Mouse (Mus musculus) stomach, embryonic 16.5 days (tissue): Measurements from ENCODE around the gene Zfp91. TPM values are rescaled to one million over a fixed set of nuclear protein-coding genes. Genes with fewer than 3 reads are reported as not detected.

Source experiments
- ATAC-seq: fragments of 200-750 bp; cut with Nextera tagmentation; 2 replicates; pipeline ENCODE4 v1.8.0; 2017; ENCODE audit warnings: moderate number of reproducible peaks, moderate TSS enrichment; ENCODE audit not compliant: insufficient read depth, low FRiP score
- H3K27ac ChIP-seq: fragments of 300-500 bp; sonication (generic); 2 replicates; pipeline ENCODE4 v1.5.1; 2014; ENCODE audit warnings: low read length
- H3K27me3 ChIP-seq: fragments of 300-500 bp; sonication (generic); 2 replicates; pipeline ENCODE4 v1.6.1; 2014; ENCODE audit warnings: low read length, control low read depth, mixed read lengths; ENCODE audit not compliant: control insufficient read depth, insufficient read depth
- H3K36me3 ChIP-seq: fragments of 300-500 bp; sonication (generic); 2 replicates; pipeline ENCODE4 v1.6.1; 2014; ENCODE audit warnings: low read length; ENCODE audit not compliant: control insufficient read depth, insufficient read depth
- H3K4me1 ChIP-seq: fragments of 300-500 bp; sonication (generic); 2 replicates; pipeline ENCODE4 v1.6.1; 2014; ENCODE audit warnings: low read length, control low read depth, mixed read lengths; ENCODE audit not compliant: control insufficient read depth, insufficient read depth
- H3K4me2 ChIP-seq: fragments of 300-500 bp; sonication (generic); 2 replicates; pipeline ENCODE4 v1.6.1; 2014; ENCODE audit warnings: low read depth, low read length, mixed read lengths
- H3K4me3 ChIP-seq: fragments of 300-500 bp; sonication (generic); replicated peaks from 2 replicates; pipeline ENCODE4 v1.5.1; 2014; ENCODE audit warnings: mild to moderate bottlenecking, low read length
- H3K9ac ChIP-seq: fragments of 300-500 bp; sonication (generic); 2 replicates; pipeline ENCODE4 v1.6.1; 2014; ENCODE audit warnings: low read length
- H3K9me3 ChIP-seq: fragments of 300-500 bp; sonication (generic); replicated peaks from 2 replicates; pipeline ENCODE4 v1.6.1; 2016; ENCODE audit warnings: low read length, control low read depth; ENCODE audit not compliant: control insufficient read depth
- WGBS: fragments of 180-500 bp; shearing (Covaris S2); extraction: QIAGEN DNeasy Blood & Tissue Kit; methylation state at CpG from one replicate; pipeline ENCODE4 v1.1.7; 2014; 5-methylcytosine and 5-hydroxymethylcytosine counted together
- polyA plus RNA-seq: library from polyadenylated mRNA; unstranded; fragments of >200 nt; fragmentation: Nextera tagmentation; extraction: Ambion mirVana; gene quantifications from 2 replicates; pipeline ENCODE4 v1.2.1, GENCODE M21; 2015

Zfp91 gene
- polyA plus RNA-seq, 1 experiment from 2014 or later, result 11.3 TPM

- ATAC-seq, result no peak
These were observed 1.1 kb upstream of the Zfp91 start for GRCm38 (mm10) chr19:12797071-12797470.

GRCm38 (mm10) chr19:12796328-12796931 lies 504 bp upstream of the Zfp91 start:
- Histone ChIP-seq H3K4me1 (0 out of 2 replicates have a peak, but pooled peaks cover 2% of the 10 kb centered on the region), H3K27ac (peak overlapping the region; percentile 100), H3K9ac (peak overlapping the region; percentile 80), H3K36me3 (no peaks in the 10 kb centered on the region), H3K4me3 (peak overlapping the region; percentile 95), H3K9me3 (no peaks in the 10 kb centered on the region), H3K27me3 (no peaks in the 10 kb centered on the region), H3K4me2 (peak overlapping the region; percentile 87)
- WGBS, result under 1% methylated on average over 29 of the region's 29 CpGs
- peak; percentile 19 for ATAC-seq

More at GRCm38 (mm10) chr19:12797071-12797470, 1.1 kb upstream of the Zfp91 start:
- Histone ChIP-seq H3K27me3 (no peaks in the 10 kb centered on the region), H3K9ac (peak overlapping the region; percentile 80; the same call in 1 of the 2 replicates), H3K36me3 (no peaks in the 10 kb centered on the region), H3K9me3 (no peaks in the 10 kb centered on the region), H3K4me2 (peak overlapping the region; percentile 87), H3K4me3 (peak overlapping the region; percentile 95), H3K4me1 (0 out of 2 replicates have a peak, but pooled peaks cover 2% of the 10 kb centered on the region), H3K27ac (peak overlapping the region; percentile 100)
- WGBS, result under 1% methylated on average over 7 of the region's 7 CpGs

- Histone ChIP-seq H3K9ac (peak overlapping the region; percentile 98), H3K9me3 (no peaks in the 10 kb centered on the region), H3K4me3 (peak overlapping the region; percentile 95), H3K27me3 (no peaks in the 10 kb centered on the region), H3K36me3 (no peaks in the 10 kb centered on the region), H3K27ac (peak overlapping the region; percentile 100), H3K4me1 (0 out of 2 replicates have a peak, but pooled peaks cover 2% of the 10 kb centered on the region), H3K4me2 (no peak overlapping the region)
- ATAC-seq, result no peak
- WGBS, result under 1% methylated on average over 27 of the region's 63 CpGs
These were observed 816 bp downstream of the Zfp91 start for GRCm38 (mm10) chr19:12795110-12795509.

- peak overlapping the region; percentile 67 for H3K4me2 ChIP-seq
- H3K27ac ChIP-seq, result peak overlapping the region; percentile 100
- H3K36me3 ChIP-seq, result no peaks in the 10 kb centered on the region
- H3K27me3 ChIP-seq, result no peaks in the 10 kb centered on the region
- ATAC-seq, result peak; percentile 45
- H3K4me3 ChIP-seq, result peak overlapping the region; percentile 95
- peak overlapping the region; percentile 98 for H3K9ac ChIP-seq
- under 1% methylated on average over 39 of the region's 39 CpGs for WGBS
- no peaks in the 10 kb centered on the region for H3K9me3 ChIP-seq
- 0 out of 2 replicates have a peak, but pooled peaks cover 2% of the 10 kb centered on the region for H3K4me1 ChIP-seq
These were observed 1.6 kb downstream of the Zfp91 start for GRCm38 (mm10) chr19:12794056-12795044.

- H3K27ac ChIP-seq, result no peak overlapping the region
- no peak overlapping the region for H3K4me2 ChIP-seq
- no peaks in the 10 kb centered on the region for H3K27me3 ChIP-seq
- no peak overlapping the region for H3K9ac ChIP-seq
- no peaks in the 10 kb centered on the region for H3K9me3 ChIP-seq
- H3K4me1 ChIP-seq, result peaks cover 2% of the 10 kb centered on the region; the same call in 1 of the 2 replicates
- no peak overlapping the region for H3K4me3 ChIP-seq
- no peaks in the 10 kb centered on the region for H3K36me3 ChIP-seq
- no peak for ATAC-seq
These were observed 3.6 kb downstream of the Zfp91 start for GRCm38 (mm10) chr19:12792374-12792773.

DNA sequence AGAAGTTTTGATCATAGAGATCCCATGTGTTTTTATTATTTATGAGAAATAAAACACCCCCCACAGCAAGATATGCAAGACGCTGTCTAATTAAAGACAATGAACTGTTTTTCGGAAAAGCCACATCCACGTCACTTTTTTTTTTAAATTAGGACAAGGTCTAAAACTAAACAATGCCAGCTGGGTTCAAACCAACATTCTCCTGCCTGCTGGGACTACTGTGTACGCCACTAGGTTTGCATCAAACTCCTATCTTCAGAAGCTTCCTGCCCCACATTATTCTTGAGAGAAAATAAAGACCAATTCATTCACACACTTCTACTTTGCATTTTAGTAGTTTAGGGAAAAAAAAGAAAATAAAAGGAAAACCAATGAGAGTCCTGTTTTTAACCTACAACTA lies 8.2 kb downstream of the Zfp91 start:
- 80% methylated on average over 4 of the region's 4 CpGs for WGBS
- Histone ChIP-seq H3K4me1 (no peaks in the 10 kb centered on the region; the same call in 1 of the 2 replicates), H3K9me3 (no peaks in the 10 kb centered on the region), H3K27me3 (no peaks in the 10 kb centered on the region), H3K9ac (no peak overlapping the region), H3K4me3 (no peak overlapping the region), H3K27ac (no peak overlapping the region), H3K36me3 (no peaks in the 10 kb centered on the region), H3K4me2 (no peak overlapping the region)
- no peak for ATAC-seq

- Histone ChIP-seq H3K27ac (no peak overlapping the region), H3K27me3 (no peaks in the 10 kb centered on the region), H3K4me3 (no peak overlapping the region), H3K36me3 (no peaks in the 10 kb centered on the region), H3K4me2 (no peak overlapping the region), H3K9ac (no peak overlapping the region), H3K9me3 (no peaks in the 10 kb centered on the region), H3K4me1 (no peaks in the 10 kb centered on the region; the same call in 1 of the 2 replicates)
- WGBS, result 73% methylated on average over 2 of the region's 2 CpGs
- no peak for ATAC-seq
These were observed 9.0 kb downstream of the Zfp91 start for GRCm38 (mm10) chr19:12786803-12787395.

- no peak for ATAC-seq
- no peak overlapping the region for H3K4me3 ChIP-seq
- H3K36me3 ChIP-seq, result peaks cover 10% of the 10 kb centered on the region
- no peaks in the 10 kb centered on the region for H3K9me3 ChIP-seq
- no peak overlapping the region for H3K4me2 ChIP-seq
- H3K27ac ChIP-seq, result no peak overlapping the region
- no peaks in the 10 kb centered on the region for H3K27me3 ChIP-seq
- no peaks in the 10 kb centered on the region for H3K4me1 ChIP-seq
- no peak overlapping the region for H3K9ac ChIP-seq
These were observed 15.5 kb downstream of the Zfp91 start for GRCm38 (mm10) chr19:12780437-12780836.
